Mouse (Mus musculus): Measurements from ENCODE around the gene Olfml3. TPM values are rescaled to one million over a fixed set of nuclear protein-coding genes. Genes with fewer than 3 reads are reported as not detected.

The Olfml3 gene
- polyA plus RNA-seq, 1 experiment from 2014 or later, result 15.5 TPM

DNA sequence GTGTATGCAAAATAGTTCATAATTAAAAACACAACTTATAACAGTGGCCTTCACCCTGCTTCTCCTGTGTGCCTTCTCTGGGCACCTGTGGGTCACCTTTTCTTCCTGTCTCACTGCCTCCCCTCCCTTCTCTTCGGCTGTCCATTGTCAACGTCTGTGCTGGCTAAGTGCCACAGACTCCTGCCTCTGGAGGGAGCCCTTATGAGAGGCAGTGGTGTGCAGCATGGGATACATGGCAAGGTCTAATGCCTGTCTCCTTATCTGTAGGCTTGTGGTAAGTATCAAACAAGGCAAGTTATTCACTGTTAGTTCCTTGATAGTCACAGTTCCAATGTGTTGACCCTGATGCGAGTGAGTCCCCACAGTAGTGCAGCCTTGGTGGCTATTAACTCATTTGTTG lies 13.7 kb downstream of the Olfml3 start:
- WGBS, result 60% methylated on average over 3 of the region's 3 CpGs
- no peaks in the 10 kb centered on the region for H3K27me3 ChIP-seq (replicated peaks)
- H3K9me3 ChIP-seq (replicated peaks), result no peaks in the 10 kb centered on the region
- no peak overlapping the region for H3K4me3 ChIP-seq (replicated peaks)
- no peak overlapping the region for H3K4me2 ChIP-seq
- H3K36me3 ChIP-seq, result no peaks in the 10 kb centered on the region
- H3K27ac ChIP-seq (replicated peaks), result no peak overlapping the region
- peaks cover 14% of the 10 kb centered on the region for H3K4me1 ChIP-seq
- no peak for ATAC-seq (ENCODE audit: low FRiP score)
- H3K9ac ChIP-seq (replicated peaks), result no peak overlapping the region

DNA sequence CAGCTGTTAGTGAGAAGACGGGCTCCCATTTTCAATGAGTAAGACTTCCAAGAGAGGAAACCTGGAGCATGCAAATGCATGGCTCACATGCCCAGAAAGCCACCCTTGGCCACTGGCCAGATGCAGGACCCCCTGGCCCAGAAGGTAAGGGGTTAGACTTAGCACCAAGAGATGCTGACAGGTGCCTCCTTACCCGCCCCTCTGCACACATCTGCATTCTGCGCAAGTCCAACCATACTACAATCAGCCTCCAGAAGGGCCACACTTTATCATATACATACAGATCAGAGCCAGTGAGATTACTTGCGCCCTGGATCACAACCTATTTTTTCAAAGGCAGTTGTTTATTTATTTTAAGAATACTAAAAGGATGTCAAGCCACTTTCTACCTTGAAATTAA lies 19.1 kb downstream of the Olfml3 start:
- Histone ChIP-seq H3K27me3 (replicated peaks) (no peaks in the 10 kb centered on the region), H3K36me3 (no peaks in the 10 kb centered on the region), H3K9ac (replicated peaks) (no peak overlapping the region), H3K4me1 (peaks cover 33% of the 10 kb centered on the region), H3K9me3 (replicated peaks) (no peaks in the 10 kb centered on the region), H3K4me3 (replicated peaks) (no peak overlapping the region), H3K27ac (replicated peaks) (no peak overlapping the region), H3K4me2 (no peak overlapping the region)
- ATAC-seq (ENCODE audit: low FRiP score), result no peak
- 80% methylated on average over 4 of the region's 4 CpGs for WGBS

DNA sequence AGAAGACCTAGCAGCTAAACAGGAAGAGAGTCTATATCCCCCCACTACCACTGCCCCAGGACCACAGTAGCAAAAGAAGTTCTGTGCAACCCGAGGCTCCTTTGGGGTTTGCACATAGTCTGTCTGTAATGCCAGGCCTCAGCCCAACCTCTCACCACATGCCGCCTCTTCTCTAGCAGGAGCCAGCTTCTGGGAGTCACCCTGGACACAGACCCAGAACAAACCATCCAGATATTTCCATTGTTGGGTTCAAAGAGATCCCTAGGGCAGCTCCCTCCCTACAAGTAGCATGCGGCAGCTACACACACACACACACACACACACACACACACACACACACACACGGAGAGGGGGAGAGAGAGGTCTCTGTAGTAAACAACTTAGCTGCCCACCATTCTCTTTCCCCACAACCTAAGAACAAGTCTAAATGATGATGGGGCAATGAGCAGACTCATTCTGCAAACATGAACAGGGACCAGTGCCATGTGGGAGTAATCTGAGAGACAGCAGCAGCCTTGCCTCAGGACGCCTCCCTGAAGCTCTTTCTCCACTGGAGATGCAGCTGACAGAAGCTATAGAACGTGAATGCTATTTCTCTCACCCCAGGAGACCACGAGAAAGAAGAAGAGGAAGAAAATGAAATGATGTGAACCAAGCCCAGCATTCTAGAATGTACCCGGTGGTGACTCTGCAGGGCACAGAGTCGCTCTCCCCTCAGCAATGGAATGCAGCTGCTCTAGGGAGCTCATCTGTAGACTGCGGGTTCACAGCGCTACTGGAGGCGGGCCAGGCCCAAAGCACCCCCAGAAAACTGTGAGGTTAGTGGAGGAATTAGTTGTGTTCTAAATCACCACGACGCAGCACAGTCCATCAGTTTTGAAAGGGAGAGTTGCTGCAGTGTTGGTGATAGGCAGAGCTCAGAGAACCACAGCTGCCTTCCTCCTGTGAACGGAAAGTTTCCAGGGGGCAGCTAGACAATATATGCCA lies 20.7 kb downstream of the Olfml3 start:
- no peak overlapping the region for H3K9ac ChIP-seq (replicated peaks)
- peak overlapping the region; percentile 41 for H3K27ac ChIP-seq (replicated peaks)
- no peak overlapping the region for H3K4me2 ChIP-seq
- no peaks in the 10 kb centered on the region for H3K9me3 ChIP-seq (replicated peaks)
- no peaks in the 10 kb centered on the region for H3K27me3 ChIP-seq (replicated peaks)
- H3K4me3 ChIP-seq (replicated peaks), result no peak overlapping the region
- no peaks in the 10 kb centered on the region for H3K36me3 ChIP-seq
- peak; percentile 42; the same call in 1 of the 2 replicates for ATAC-seq (ENCODE audit: low FRiP score)
- peaks cover 33% of the 10 kb centered on the region for H3K4me1 ChIP-seq
- 41% methylated on average over 15 of the region's 15 CpGs for WGBS

DNA sequence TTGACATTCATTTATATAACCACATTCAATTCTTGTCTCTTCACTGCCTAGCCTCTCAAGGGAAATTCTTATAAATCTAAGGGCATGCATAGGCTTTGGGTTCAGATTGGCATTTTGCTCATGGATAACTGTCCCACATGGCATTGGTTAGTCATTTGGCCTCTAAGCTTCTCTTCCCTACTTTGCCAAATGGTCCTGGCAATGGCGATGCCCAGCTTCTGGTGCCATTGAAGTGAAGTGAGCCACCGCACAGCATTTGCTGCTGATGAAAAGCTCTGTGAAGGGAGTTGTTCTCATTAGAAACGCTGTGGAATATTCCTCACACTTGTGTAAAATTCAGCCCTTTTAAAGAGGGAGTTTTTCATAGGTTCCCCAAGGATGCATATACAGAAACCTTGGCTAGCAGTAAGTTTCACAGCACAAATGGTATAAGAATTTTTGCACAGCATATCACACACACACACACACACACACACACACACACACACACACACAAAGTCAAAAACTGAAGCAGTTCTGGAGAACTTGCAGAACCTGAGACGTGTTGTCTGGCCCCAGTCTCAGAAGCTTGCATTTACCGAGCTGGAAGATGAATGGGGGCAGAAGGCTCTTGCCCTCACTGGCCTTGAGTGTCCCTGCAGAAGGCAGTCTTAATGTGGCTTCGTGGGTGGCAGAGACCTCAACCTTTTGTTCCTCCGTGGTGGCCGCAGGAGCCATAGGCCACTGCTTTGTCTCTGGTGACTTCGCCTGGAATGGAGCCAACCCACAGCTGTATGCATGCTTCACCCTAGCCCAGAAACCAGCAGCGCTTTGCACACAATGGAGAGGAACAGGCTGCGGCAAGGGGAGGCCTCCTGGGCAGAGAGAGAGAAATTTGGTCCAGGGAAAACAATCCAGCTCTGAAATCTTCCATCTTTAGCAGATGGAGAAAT lies 21.8 kb downstream of the Olfml3 start:
- H3K27ac ChIP-seq (replicated peaks), result no peak overlapping the region; the same call in none of the 2 replicates
- no peaks in the 10 kb centered on the region for H3K36me3 ChIP-seq
- WGBS, result 25% methylated on average over 11 of the region's 11 CpGs
- H3K27me3 ChIP-seq (replicated peaks), result no peaks in the 10 kb centered on the region
- no peak overlapping the region for H3K4me2 ChIP-seq
- no peak for ATAC-seq (ENCODE audit: low FRiP score)
- H3K9ac ChIP-seq (replicated peaks), result no peak overlapping the region
- H3K9me3 ChIP-seq (replicated peaks), result no peaks in the 10 kb centered on the region
- peaks cover 33% of the 10 kb centered on the region for H3K4me1 ChIP-seq
- no peak overlapping the region for H3K4me3 ChIP-seq (replicated peaks)

DNA sequence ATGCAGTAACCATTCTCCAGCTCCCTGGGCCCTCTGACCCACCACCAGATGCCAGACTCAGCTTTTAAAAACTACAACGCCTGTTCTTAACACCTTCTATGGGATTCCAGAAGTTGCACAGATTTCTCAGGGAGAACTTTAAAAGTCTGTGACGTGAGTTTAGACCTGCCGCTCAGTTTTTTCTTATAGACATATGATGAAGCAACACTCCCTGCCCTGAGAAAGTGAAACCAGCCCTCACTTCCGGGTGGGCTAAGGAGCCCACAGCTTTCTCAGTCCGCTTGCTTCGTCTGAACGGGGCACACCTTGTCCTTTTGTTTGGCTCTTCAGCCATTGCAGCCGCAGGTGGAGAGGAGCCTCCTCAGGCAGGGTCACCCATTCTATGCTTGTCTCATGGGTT lies 22.9 kb downstream of the Olfml3 start:
- Histone ChIP-seq H3K4me1 (peaks cover 33% of the 10 kb centered on the region), H3K36me3 (no peaks in the 10 kb centered on the region), H3K27ac (replicated peaks) (no peak overlapping the region), H3K9me3 (replicated peaks) (no peaks in the 10 kb centered on the region), H3K4me3 (replicated peaks) (no peak overlapping the region), H3K9ac (replicated peaks) (no peak overlapping the region), H3K4me2 (no peak overlapping the region), H3K27me3 (replicated peaks) (no peaks in the 10 kb centered on the region)
- ATAC-seq (ENCODE audit: low FRiP score), result no peak
- WGBS, result 90% methylated on average over 8 of the region's 8 CpGs

DNA sequence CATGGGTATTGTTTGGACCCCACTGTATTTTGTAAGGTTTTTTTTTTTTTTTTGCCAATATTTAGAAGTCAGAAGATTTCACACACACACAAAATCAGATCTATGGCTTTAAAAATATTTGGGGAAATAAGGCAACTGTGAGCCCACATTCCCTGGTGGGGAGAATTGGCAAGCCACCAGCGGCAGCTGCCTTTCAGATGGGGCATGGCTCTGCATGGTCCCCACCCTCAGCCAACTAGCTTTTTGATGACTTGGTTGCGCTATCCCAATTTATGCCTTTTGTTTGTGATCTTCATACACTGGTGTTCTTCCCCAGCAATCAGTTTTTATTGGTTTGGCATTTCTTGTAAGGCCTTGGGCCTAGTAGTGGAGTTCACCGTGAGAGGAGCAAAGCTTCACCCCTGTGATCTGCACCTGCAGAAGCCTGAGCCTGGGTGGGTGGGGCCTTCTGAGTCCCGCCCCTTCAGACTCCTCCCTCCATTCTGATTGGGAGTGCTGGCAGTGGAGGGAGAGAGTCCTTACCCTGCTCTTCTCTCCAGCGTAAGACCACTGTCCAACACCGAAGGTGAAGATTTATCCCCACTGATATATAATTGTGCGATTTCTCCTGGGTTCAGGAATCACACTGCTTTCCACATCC lies 23.4 kb downstream of the Olfml3 start:
- no peak overlapping the region for H3K27ac ChIP-seq (replicated peaks)
- H3K36me3 ChIP-seq, result no peaks in the 10 kb centered on the region
- H3K9me3 ChIP-seq (replicated peaks), result no peaks in the 10 kb centered on the region
- H3K27me3 ChIP-seq (replicated peaks), result no peaks in the 10 kb centered on the region
- WGBS, result 65% methylated on average over 7 of the region's 7 CpGs
- H3K4me3 ChIP-seq (replicated peaks), result no peak overlapping the region
- no peak for ATAC-seq (ENCODE audit: low FRiP score)
- H3K4me2 ChIP-seq, result no peak overlapping the region
- H3K9ac ChIP-seq (replicated peaks), result no peak overlapping the region
- H3K4me1 ChIP-seq, result peaks cover 30% of the 10 kb centered on the region

DNA sequence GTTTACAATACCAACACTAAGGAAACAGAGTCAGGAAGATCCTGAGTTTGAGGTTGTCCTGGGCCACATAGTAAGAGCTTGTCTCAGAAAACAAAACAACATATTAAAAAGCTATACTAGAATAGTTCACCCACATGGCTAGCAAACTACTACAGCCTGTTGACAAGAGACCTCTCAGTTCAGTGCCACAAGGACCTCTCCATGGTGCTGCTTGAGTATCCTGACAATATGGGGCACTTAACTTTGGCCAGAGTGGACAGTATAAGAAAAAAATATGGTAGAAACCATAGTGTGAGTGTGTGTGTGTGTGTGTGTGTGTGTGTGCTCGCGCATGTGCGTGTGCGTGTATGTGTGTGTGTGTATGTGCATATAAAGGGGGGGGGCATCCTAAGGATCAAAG lies 25.6 kb downstream of the Olfml3 start:
- Histone ChIP-seq H3K36me3 (no peaks in the 10 kb centered on the region), H3K9ac (replicated peaks) (no peak overlapping the region), H3K9me3 (replicated peaks) (no peaks in the 10 kb centered on the region), H3K4me1 (peaks cover 26% of the 10 kb centered on the region), H3K4me2 (no peak overlapping the region), H3K27ac (replicated peaks) (no peak overlapping the region), H3K4me3 (replicated peaks) (no peak overlapping the region), H3K27me3 (replicated peaks) (no peaks in the 10 kb centered on the region)
- no peak for ATAC-seq (ENCODE audit: low FRiP score)
- WGBS, result 98% methylated on average over 4 of the region's 4 CpGs

DNA sequence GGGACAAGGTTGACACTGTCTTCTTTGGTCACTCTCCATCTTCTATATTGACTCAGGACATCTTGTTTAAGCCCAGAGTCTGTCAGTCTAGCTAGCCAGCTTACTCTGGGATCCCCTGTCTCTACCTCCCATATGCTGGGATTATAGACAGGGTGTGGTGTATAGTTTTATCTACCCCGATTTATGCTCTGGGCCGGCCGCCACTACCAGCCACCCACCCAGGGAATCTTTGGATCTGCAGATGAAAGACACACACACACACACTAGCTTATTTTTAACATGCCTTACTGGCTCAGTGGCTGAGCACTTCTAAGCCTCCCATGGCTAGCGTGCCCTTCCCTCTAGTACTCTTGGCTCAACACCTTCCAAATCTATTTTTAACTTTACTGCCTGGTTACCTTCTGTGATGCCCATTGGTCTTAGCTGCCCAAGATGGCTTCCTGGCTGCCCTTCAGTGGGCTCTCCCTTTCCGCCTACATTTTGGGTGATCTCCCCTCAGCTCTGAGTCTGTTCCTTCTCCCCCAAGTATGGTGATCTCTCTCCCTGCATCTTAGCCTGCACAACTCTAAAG lies 28.2 kb downstream of the Olfml3 start:
- 96% methylated on average over 5 of the region's 5 CpGs for WGBS
- H3K27me3 ChIP-seq (replicated peaks), result no peaks in the 10 kb centered on the region
- no peak overlapping the region for H3K4me3 ChIP-seq (replicated peaks)
- no peak overlapping the region for H3K4me2 ChIP-seq
- no peaks in the 10 kb centered on the region for H3K9me3 ChIP-seq (replicated peaks)
- no peak overlapping the region for H3K27ac ChIP-seq (replicated peaks)
- no peaks in the 10 kb centered on the region for H3K36me3 ChIP-seq
- H3K4me1 ChIP-seq, result peaks cover 11% of the 10 kb centered on the region; the same call in 1 of the 2 replicates
- no peak overlapping the region for H3K9ac ChIP-seq (replicated peaks)
- ATAC-seq (ENCODE audit: low FRiP score), result no peak

DNA sequence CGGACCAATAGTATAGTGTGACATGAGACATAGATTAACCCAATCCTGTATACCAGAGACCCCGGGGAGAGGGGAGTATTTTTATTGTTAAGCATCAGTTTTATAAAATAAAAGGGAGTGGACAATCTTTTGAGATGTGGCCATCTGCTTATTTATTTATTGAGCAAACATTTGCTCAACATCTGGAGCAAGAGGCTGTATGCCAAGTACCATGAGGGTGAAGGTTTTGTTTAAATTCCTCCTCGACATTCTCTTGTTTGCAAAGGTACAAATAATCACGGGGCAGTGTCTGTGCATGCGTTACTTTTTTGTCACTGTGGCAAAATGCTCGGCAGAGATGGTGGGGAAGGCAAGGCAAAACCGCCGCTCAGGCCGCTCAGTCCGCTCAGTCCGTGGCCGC lies 32.4 kb downstream of the Olfml3 start:
- Histone ChIP-seq H3K4me2 (no peak overlapping the region), H3K36me3 (no peaks in the 10 kb centered on the region), H3K9me3 (replicated peaks) (no peaks in the 10 kb centered on the region), H3K27me3 (replicated peaks) (no peaks in the 10 kb centered on the region), H3K4me3 (replicated peaks) (no peak overlapping the region), H3K9ac (replicated peaks) (no peak overlapping the region), H3K4me1 (peaks cover 11% of the 10 kb centered on the region; the same call in 1 of the 2 replicates), H3K27ac (replicated peaks) (no peak overlapping the region)
- ATAC-seq (ENCODE audit: low FRiP score), result no peak
- WGBS, result 86% methylated on average over 12 of the region's 12 CpGs

DNA sequence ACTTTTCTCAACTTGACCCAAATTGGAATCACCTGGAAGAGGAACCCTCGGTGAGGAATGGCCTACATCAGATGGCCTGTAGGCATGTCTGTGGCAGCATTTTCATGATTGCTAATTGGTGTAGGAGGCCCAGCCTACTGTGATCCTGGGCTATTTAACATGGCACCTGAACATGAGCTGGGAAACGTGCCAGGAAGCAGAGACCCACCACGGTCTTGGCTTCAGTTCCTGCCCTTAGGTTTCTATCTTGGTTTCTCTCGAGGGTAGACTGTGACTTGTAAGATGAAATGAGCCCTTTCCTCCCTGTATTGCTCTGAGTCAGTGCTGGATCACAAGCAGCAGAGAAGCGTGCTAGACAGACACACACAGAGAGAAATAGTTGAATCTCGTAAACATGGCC lies 33.1 kb downstream of the Olfml3 start:
- H3K27ac ChIP-seq (replicated peaks), result no peak overlapping the region
- no peak overlapping the region for H3K4me3 ChIP-seq (replicated peaks)
- no peaks in the 10 kb centered on the region for H3K27me3 ChIP-seq (replicated peaks)
- no peak overlapping the region for H3K9ac ChIP-seq (replicated peaks)
- H3K36me3 ChIP-seq, result no peaks in the 10 kb centered on the region
- no peaks in the 10 kb centered on the region for H3K9me3 ChIP-seq (replicated peaks)
- no peak overlapping the region for H3K4me2 ChIP-seq
- H3K4me1 ChIP-seq, result peaks cover 11% of the 10 kb centered on the region; the same call in 1 of the 2 replicates
- no peak for ATAC-seq (ENCODE audit: low FRiP score)
- 72% methylated on average over 6 of the region's 6 CpGs for WGBS

DNA sequence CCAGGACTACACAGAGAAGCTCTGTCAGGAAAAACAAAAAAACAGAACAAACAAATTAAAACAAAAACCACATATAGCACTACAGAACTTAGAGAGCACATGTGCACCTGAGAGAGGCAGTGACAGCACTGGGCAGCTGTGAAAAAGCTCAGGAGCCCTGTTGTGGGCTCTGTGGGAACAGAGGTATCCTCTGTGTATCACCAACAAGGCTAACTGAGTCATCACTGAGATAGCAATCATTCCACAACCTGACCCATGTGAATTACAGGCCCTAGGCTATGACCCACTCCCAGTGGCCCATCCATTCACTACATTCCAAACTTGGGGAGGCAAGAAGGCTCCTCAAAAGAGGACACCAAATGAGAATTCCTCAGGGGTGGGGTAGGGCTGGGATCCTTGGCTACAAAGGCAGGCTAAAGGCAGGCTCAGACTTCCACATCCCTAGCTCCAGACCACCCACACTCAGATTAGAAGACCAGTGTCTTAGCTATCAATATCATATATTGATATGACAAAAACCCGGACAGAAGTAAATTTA lies 41.3 kb downstream of the Olfml3 start:
- Histone ChIP-seq H3K27me3 (replicated peaks) (no peaks in the 10 kb centered on the region), H3K9me3 (replicated peaks) (no peaks in the 10 kb centered on the region), H3K9ac (replicated peaks) (no peak overlapping the region), H3K27ac (replicated peaks) (no peak overlapping the region), H3K4me2 (no peak overlapping the region), H3K4me1 (0 out of 2 replicates have a peak, but pooled peaks cover 2% of the 10 kb centered on the region), H3K4me3 (replicated peaks) (no peak overlapping the region), H3K36me3 (no peaks in the 10 kb centered on the region)
- 87% methylated on average over 1 of the region's 1 CpGs for WGBS
- no peak for ATAC-seq (ENCODE audit: low FRiP score)
